Mouse (Mus musculus) limb, embryonic 13.5 days (tissue): Measurements from ENCODE around the gene Sfswap. TPM values are rescaled to one million over a fixed set of nuclear protein-coding genes. Genes with fewer than 3 reads are reported as not detected.
"Not testable (repeated sequence)": the region's sequence is repeated elsewhere in the genome, so short reads cannot be mapped to it uniquely, and the experiment has no call there.

Experiments used
- ATAC-seq: fragments of 200-750 bp; cut with Nextera tagmentation; 2 replicates; pipeline ENCODE4 v1.8.0; 2017; ENCODE audit warnings: low read depth, moderate number of reproducible peaks, moderate TSS enrichment; ENCODE audit not compliant: low FRiP score
- H3K27ac ChIP-seq: fragments of 300-500 bp; sonication (generic); 2 replicates; pipeline ENCODE4 v1.5.1; 2015; ENCODE audit warnings: inconsistent platforms, mild to moderate bottlenecking, moderate library complexity
- H3K27me3 ChIP-seq: fragments of 300-500 bp; sonication (generic); 2 replicates; pipeline ENCODE4 v1.6.1; 2015; ENCODE audit warnings: mild to moderate bottlenecking, inconsistent platforms
- H3K36me3 ChIP-seq: fragments of 300-500 bp; sonication (generic); 2 replicates; pipeline ENCODE4 v1.6.1; 2015; ENCODE audit warnings: inconsistent platforms, mild to moderate bottlenecking, moderate library complexity
- H3K4me1 ChIP-seq: fragments of 300-500 bp; sonication (generic); 2 replicates; pipeline ENCODE4 v1.6.1; 2015; ENCODE audit warnings: inconsistent platforms
- H3K4me2 ChIP-seq: fragments of 300-500 bp; sonication (generic); replicated peaks from 2 replicates; pipeline ENCODE4 v1.6.1; 2015; ENCODE audit warnings: inconsistent platforms, mild to moderate bottlenecking, moderate library complexity
- H3K4me3 ChIP-seq: fragments of 300-500 bp; sonication (generic); 2 replicates; pipeline ENCODE4 v1.5.1; 2015; ENCODE audit warnings: moderate library complexity, mild to moderate bottlenecking, inconsistent platforms
- H3K9ac ChIP-seq: fragments of 300-500 bp; sonication (generic); 2 replicates; pipeline ENCODE4 v1.6.1; 2015; ENCODE audit warnings: mild to moderate bottlenecking, inconsistent platforms
- H3K9me3 ChIP-seq: fragments of 300-500 bp; sonication (generic); 2 replicates; pipeline ENCODE4 v1.6.1; 2016; ENCODE audit warnings: inconsistent platforms
- WGBS: fragments of 180-500 bp; shearing (Covaris S2); methylation state at CpG from one replicate; pipeline ENCODE4 v1.1.7; 2015; 5-methylcytosine and 5-hydroxymethylcytosine counted together
- polyA plus RNA-seq: library from polyadenylated mRNA; unstranded; fragments of >200 nt; fragmentation: Nextera tagmentation; extraction: Ambion mirVana; gene quantifications from 2 replicates; pipeline ENCODE4 v1.2.1, GENCODE M21; 2015

Sfswap gene
- 56.2 and 59.9 TPM in 2 replicates for polyA plus RNA-seq

GRCm38 (mm10) chr5:129500722-129501634 is at the start of gene Sfswap:
TSS of gene Sfswap (plus strand) at chr5:129501221.
- peak within 1 kb of the TSS; percentile 80 for H3K27ac ChIP-seq
- no peaks in the 10 kb centered on the region for H3K9me3 ChIP-seq
- peaks cover 19% of the 10 kb centered on the region for H3K4me1 ChIP-seq
- peak; percentile 77 for ATAC-seq
- under 1% methylated on average over 64 of the region's 66 CpGs for WGBS
- peaks cover 20% of the 10 kb centered on the region for H3K36me3 ChIP-seq
- H3K9ac ChIP-seq: peak within 1 kb of the TSS; percentile 93
- H3K27me3 ChIP-seq: no peaks in the 10 kb centered on the region
- peak within 1 kb of the TSS; percentile 100 for H3K4me3 ChIP-seq
- H3K4me2 ChIP-seq: peak within 1 kb of the TSS; percentile 98

GRCm38 (mm10) chr5:129452561-129452960 is 48.5 kb upstream of the Sfswap start:
- ATAC-seq: no peak
- 48% methylated on average over 3 of the region's 3 CpGs for whole genome bisulfite sequencing
- no peak overlapping the region for H3K4me3 ChIP-seq
- H3K36me3 ChIP-seq: no peaks in the 10 kb centered on the region
- no peak overlapping the region for H3K4me2 ChIP-seq
- H3K9me3 ChIP-seq: no peaks in the 10 kb centered on the region
- no peak overlapping the region for H3K9ac ChIP-seq
- H3K27ac ChIP-seq: no peak overlapping the region
- no peaks in the 10 kb centered on the region for H3K27me3 ChIP-seq
- peaks cover 16% of the 10 kb centered on the region for H3K4me1 ChIP-seq

GRCm38 (mm10) chr5:129454802-129455528 is 46.1 kb upstream of the Sfswap start:
- Histone ChIP-seq H3K4me2 (peak overlapping the region; percentile 55), H3K27ac (peak overlapping the region; percentile 39; the same call in 1 of the 2 replicates), H3K27me3 (no peaks in the 10 kb centered on the region), H3K9ac (peak overlapping the region; percentile 53; the same call in 1 of the 2 replicates), H3K9me3 (no peaks in the 10 kb centered on the region), H3K4me1 (peaks cover 21% of the 10 kb centered on the region), H3K36me3 (no peaks in the 10 kb centered on the region), H3K4me3 (peak overlapping the region; percentile 20)
- ATAC-seq: peak; percentile 91
- WGBS: 10% methylated on average over 13 of the region's 13 CpGs

GRCm38 (mm10) chr5:129455529-129455896 is 45.5 kb upstream of the Sfswap start:
- WGBS: 28% methylated on average over 2 of the region's 2 CpGs
- ATAC-seq: peak; percentile 38
- H3K27ac ChIP-seq: no peak overlapping the region
- no peak overlapping the region for H3K9ac ChIP-seq
- H3K4me1 ChIP-seq: peaks cover 21% of the 10 kb centered on the region
- no peaks in the 10 kb centered on the region for H3K9me3 ChIP-seq
- no peaks in the 10 kb centered on the region for H3K36me3 ChIP-seq
- no peaks in the 10 kb centered on the region for H3K27me3 ChIP-seq
- H3K4me3 ChIP-seq: no peak overlapping the region
- H3K4me2 ChIP-seq: no peak overlapping the region; the same call in 1 of the 2 replicates

GRCm38 (mm10) chr5:129456579-129457140 is 44.4 kb upstream of the Sfswap start:
- H3K4me2 ChIP-seq: no peak overlapping the region
- WGBS: 44% methylated on average over 9 of the region's 9 CpGs
- H3K4me3 ChIP-seq: no peak overlapping the region
- H3K9ac ChIP-seq: no peak overlapping the region
- H3K27ac ChIP-seq: no peak overlapping the region
- H3K4me1 ChIP-seq: peaks cover 25% of the 10 kb centered on the region
- no peaks in the 10 kb centered on the region for H3K9me3 ChIP-seq
- no peak for ATAC-seq
- H3K27me3 ChIP-seq: no peaks in the 10 kb centered on the region
- no peaks in the 10 kb centered on the region for H3K36me3 ChIP-seq

- Histone ChIP-seq H3K9ac (no peak overlapping the region), H3K36me3 (no peaks in the 10 kb centered on the region), H3K9me3 (no peaks in the 10 kb centered on the region), H3K27ac (no peak overlapping the region), H3K4me2 (no peak overlapping the region), H3K4me3 (no peak overlapping the region), H3K4me1 (peaks cover 26% of the 10 kb centered on the region), H3K27me3 (no peaks in the 10 kb centered on the region)
- no peak for ATAC-seq
- WGBS: 77% methylated on average over 7 of the region's 7 CpGs
Measured at GRCm38 (mm10) chr5:129458109-129458508, 42.9 kb upstream of the Sfswap start.

- Histone ChIP-seq H3K36me3 (no peaks in the 10 kb centered on the region), H3K9ac (no peak overlapping the region), H3K4me2 (no peak overlapping the region), H3K9me3 (no peaks in the 10 kb centered on the region), H3K27ac (no peak overlapping the region), H3K4me3 (no peak overlapping the region), H3K27me3 (no peaks in the 10 kb centered on the region), H3K4me1 (peaks cover 28% of the 10 kb centered on the region)
- WGBS: 72% methylated on average over 3 of the region's 3 CpGs
- ATAC-seq: no peak
Measured at GRCm38 (mm10) chr5:129458541-129458940, 42.5 kb upstream of the Sfswap start.

- Histone ChIP-seq H3K9me3 (no peaks in the 10 kb centered on the region), H3K9ac (no peak overlapping the region), H3K27ac (no peak overlapping the region), H3K4me3 (no peak overlapping the region), H3K27me3 (no peaks in the 10 kb centered on the region), H3K4me1 (0 out of 2 replicates have a peak, but pooled peaks cover 12% of the 10 kb centered on the region), H3K4me2 (no peak overlapping the region), H3K36me3 (no peaks in the 10 kb centered on the region)
- 61% methylated on average over 11 of the region's 11 CpGs for WGBS
- no peak for ATAC-seq
Measured at GRCm38 (mm10) chr5:129460798-129461476, 40.1 kb upstream of the Sfswap start.

GRCm38 (mm10) chr5:129463648-129464047 is 37.4 kb upstream of the Sfswap start:
- H3K27me3 ChIP-seq, H3K9ac ChIP-seq, H3K9me3 ChIP-seq, H3K36me3 ChIP-seq, H3K4me3 ChIP-seq, H3K4me2 ChIP-seq, ATAC-seq: not testable (repeated sequence)
- Histone ChIP-seq H3K4me1 (0 out of 2 replicates have a peak, but pooled peaks cover 12% of the 10 kb centered on the region), H3K27ac (peak overlapping the region; percentile 8; the same call in 1 of the 2 replicates)
- WGBS: 52% methylated on average over 9 of the region's 9 CpGs

- ATAC-seq: no peak
- Histone ChIP-seq H3K27me3 (no peaks in the 10 kb centered on the region), H3K9ac (no peak overlapping the region), H3K4me1 (0 out of 2 replicates have a peak, but pooled peaks cover 4% of the 10 kb centered on the region), H3K4me3 (no peak overlapping the region), H3K9me3 (no peaks in the 10 kb centered on the region), H3K36me3 (no peaks in the 10 kb centered on the region), H3K27ac (no peak overlapping the region), H3K4me2 (no peak overlapping the region)
- WGBS: 76% methylated on average over 2 of the region's 2 CpGs
Measured at GRCm38 (mm10) chr5:129465788-129466187, 35.2 kb upstream of the Sfswap start.

GRCm38 (mm10) chr5:129475532-129476045 is 25.4 kb upstream of the Sfswap start:
- no peak for ATAC-seq
- Histone ChIP-seq H3K9me3 (no peaks in the 10 kb centered on the region), H3K9ac (no peak overlapping the region), H3K4me1 (no peaks in the 10 kb centered on the region), H3K27me3 (no peaks in the 10 kb centered on the region), H3K4me3 (no peak overlapping the region), H3K36me3 (no peaks in the 10 kb centered on the region), H3K27ac (no peak overlapping the region), H3K4me2 (no peak overlapping the region)
- 63% methylated on average over 3 of the region's 3 CpGs for WGBS
